Mouse (Mus musculus): ENCODE data around the gene Lrrc20.

DNA sequence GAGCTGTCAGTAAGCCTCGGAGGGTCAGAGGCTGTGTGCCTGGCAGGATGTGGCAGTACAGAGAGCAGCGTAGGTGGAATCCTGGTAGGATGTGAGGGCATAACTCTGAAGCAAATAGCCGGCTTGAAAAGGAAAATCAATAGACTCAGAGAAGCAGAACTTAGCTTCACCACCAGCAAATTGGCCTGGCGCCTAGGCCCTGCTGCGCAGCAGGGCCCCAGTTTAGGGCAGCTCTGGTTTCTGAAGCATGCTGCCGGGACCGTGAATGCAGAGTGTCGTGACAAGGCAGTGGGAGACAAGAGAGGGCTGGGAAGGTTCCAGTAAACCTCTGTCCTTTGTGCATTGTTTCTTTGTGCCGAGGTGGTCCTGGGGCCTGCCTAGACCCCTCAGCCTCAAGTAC, 20.6 kb downstream of the Lrrc20 start:
- TF ChIP-seq CTCF (IDR thresholded peaks at IDR 0.05; ENCODE audit: borderline replicate concordance, control insufficient read depth, extremely low read depth, insufficient read depth, low read length, poor library complexity) (no peak), POLR2A (IDR thresholded peaks at IDR 0.05; ENCODE audit: control insufficient read depth, extremely low read depth, insufficient read depth, low read length, poor library complexity) (no peak)
